Mouse (Mus musculus) midbrain, embryonic 10.5 days (tissue): ENCODE results near the gene Ddx20. TPM values are rescaled to one million over a fixed set of nuclear protein-coding genes. Genes with fewer than 3 reads are reported as not detected.

Experiments
- DNase-seq: peaks from one replicate; pipeline ENCODE4 v3.0.0-alpha.2; 2017; ENCODE audit warnings: low spot score
- H3K27ac ChIP-seq: fragments of 300-500 bp; sonication (generic); replicated peaks from 2 replicates; pipeline ENCODE4 v1.5.1; 2016; ENCODE audit warnings: mild to moderate bottlenecking
- H3K27me3 ChIP-seq: fragments of 300-500 bp; sonication (generic); 2 replicates; pipeline ENCODE4 v1.6.1; 2016; ENCODE audit warnings: low read depth, mild to moderate bottlenecking; ENCODE audit not compliant: poor library complexity, severe bottlenecking
- H3K36me3 ChIP-seq: fragments of 300-500 bp; sonication (generic); 2 replicates; pipeline ENCODE4 v1.6.1; 2016; ENCODE audit warnings: mild to moderate bottlenecking, moderate library complexity
- H3K4me1 ChIP-seq: fragments of 300-500 bp; sonication (generic); 2 replicates; pipeline ENCODE4 v1.6.1; 2016
- H3K4me3 ChIP-seq: fragments of 300-500 bp; sonication (generic); 2 replicates; pipeline ENCODE4 v1.5.1; 2016; ENCODE audit warnings: mild to moderate bottlenecking, moderate library complexity
- H3K9me3 ChIP-seq: fragments of 300-500 bp; sonication (generic); replicated peaks from 2 replicates; pipeline ENCODE4 v1.6.1; 2016; ENCODE audit warnings: mild to moderate bottlenecking
- WGBS: fragments of 180-500 bp; shearing (Covaris S2); methylation state at CpG from one replicate; pipeline ENCODE4 v1.1.7; 2016; 5-methylcytosine and 5-hydroxymethylcytosine counted together
- polyA plus RNA-seq: library from polyadenylated mRNA; unstranded; fragments of >200 nt; fragmentation: Nextera tagmentation; extraction: Ambion mirVana; gene quantifications from 2 replicates; pipeline ENCODE4 v1.2.1, GENCODE M21; 2016

Gene Ddx20
- polyA plus RNA-seq, 1 experiment from 2014 or later: 53.5 TPM

DNA sequence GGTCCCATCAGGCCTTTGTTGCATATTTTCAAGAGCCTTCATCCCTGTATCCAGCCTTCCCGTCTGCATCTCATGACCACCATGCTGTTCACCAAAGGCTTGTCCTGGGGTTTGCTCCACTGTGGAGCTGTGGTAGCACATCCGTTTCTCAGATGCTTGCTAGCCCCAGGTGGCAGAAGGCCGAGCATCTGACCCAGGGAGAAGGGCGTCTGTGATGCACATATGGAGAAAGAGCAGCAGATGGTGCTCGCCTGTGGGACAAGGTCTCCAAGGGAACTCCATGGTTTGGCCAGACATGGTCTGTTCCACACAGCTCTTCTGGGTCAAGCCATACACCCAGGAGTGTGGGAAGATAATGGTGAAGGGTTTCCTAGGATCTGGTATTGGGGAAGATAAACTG, 43.8 kb downstream of the Ddx20 start:
- no peaks in the 10 kb centered on the region for H3K36me3 ChIP-seq
- no peaks in the 10 kb centered on the region for H3K27me3 ChIP-seq
- no peaks in the 10 kb centered on the region for H3K9me3 ChIP-seq
- no peak overlapping the region for H3K27ac ChIP-seq
- no peak for DNase-seq
- H3K4me3 ChIP-seq: no peak overlapping the region
- 81% methylated on average over 5 of the region's 5 CpGs for WGBS
- H3K4me1 ChIP-seq: no peaks in the 10 kb centered on the region

DNA sequence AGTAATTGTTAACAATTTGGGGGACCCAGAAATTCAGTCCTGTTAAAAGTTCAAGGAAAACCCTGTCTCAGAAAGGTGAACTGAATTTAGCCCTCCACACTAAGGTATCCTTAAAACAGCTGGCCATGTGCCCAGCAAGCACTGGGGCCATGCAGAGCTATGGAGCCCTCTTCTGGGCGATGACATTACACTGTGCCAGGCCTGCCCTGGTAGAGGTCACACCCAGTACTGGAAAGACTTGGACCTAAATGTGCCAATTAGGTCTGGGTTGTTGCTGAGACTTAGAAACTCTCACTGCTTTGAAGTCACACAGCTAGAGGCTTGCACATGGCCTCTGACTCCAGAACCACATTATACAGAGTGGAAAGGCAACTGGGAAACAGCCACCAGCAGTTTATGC, 45.2 kb downstream of the Ddx20 start:
- Histone ChIP-seq H3K27me3 (no peaks in the 10 kb centered on the region), H3K4me3 (no peak overlapping the region), H3K4me1 (no peaks in the 10 kb centered on the region), H3K9me3 (no peaks in the 10 kb centered on the region), H3K36me3 (no peaks in the 10 kb centered on the region), H3K27ac (no peak overlapping the region)
- 66% methylated on average over 1 of the region's 1 CpGs for WGBS
- DNase-seq: no peak

DNA sequence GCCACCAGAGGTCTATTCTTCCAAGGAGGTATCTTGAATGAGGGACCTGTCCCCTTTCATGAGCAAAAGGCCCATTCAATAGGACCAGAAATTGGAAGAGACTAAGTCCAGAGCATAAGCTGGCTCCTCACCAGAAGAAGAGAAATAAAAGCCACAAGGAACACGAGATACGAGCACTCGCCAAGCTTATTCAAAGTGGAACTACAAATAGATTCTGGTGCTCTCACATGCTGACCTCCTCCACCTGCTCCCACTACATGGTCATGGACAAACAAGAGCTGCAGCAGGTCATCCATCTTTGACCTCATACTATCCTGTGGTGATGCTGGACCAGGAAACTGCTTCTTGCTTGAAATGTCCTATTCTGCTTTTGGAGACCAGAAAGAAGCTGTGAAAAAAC, 54.4 kb downstream of the Ddx20 start:
- no peak for DNase-seq
- Histone ChIP-seq H3K27me3 (no peaks in the 10 kb centered on the region), H3K27ac (no peak overlapping the region), H3K4me3 (no peak overlapping the region), H3K4me1 (no peaks in the 10 kb centered on the region), H3K36me3 (no peaks in the 10 kb centered on the region), H3K9me3 (no peaks in the 10 kb centered on the region)
- WGBS: 95% methylated on average over 3 of the region's 3 CpGs

DNA sequence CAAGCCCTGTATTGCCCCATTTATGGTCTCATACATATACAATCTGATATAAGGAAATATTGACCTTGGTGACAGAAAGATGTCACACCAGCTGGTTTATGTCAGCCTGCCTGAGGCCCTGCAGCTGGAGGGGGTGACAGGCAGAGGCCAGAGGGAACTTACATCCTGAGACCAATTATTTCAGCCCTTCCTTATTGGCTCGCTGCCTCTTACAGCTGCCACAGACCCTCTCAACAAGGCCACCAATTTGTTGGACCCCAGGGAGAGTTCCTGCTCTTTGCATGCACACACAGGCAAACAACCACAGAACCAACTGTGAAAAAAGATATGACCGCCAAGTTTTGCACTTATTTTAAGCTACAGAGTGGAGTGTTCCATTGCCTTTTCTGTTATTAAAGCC, 55.1 kb downstream of the Ddx20 start:
- H3K4me1 ChIP-seq: no peaks in the 10 kb centered on the region
- no peak overlapping the region for H3K27ac ChIP-seq
- no peaks in the 10 kb centered on the region for H3K9me3 ChIP-seq
- no peaks in the 10 kb centered on the region for H3K27me3 ChIP-seq
- WGBS: 77% methylated on average over 2 of the region's 2 CpGs
- DNase-seq: no peak
- H3K4me3 ChIP-seq: no peak overlapping the region
- H3K36me3 ChIP-seq: no peaks in the 10 kb centered on the region

Other genes with a start within 250 kb of the Ddx20 start
- gene Kcnd3, start 235.2 kb downstream of the Ddx20 start, polyA plus RNA-seq: 1.2 and 1.7 TPM in 2 replicates
- gene Inka2, start 17.0 kb upstream of the Ddx20 start, polyA plus RNA-seq: 0.90 and 1.0 TPM in 2 replicates
- 72.5 and 79.7 TPM in 2 replicates for gene Rap1a, start 113.8 kb upstream of the Ddx20 start, polyA plus RNA-seq
- gene Adora3, start 183.3 kb upstream of the Ddx20 start, polyA plus RNA-seq: 0.11 TPM in 1 of 2 replicates, not detected in the other
- gene Tmigd3, start 183.3 kb upstream of the Ddx20 start, polyA plus RNA-seq: not detected in 2 replicates
- 0.66 and 0.90 TPM in 2 replicates for gene I830077J02Rik, start 245.1 kb upstream of the Ddx20 start, polyA plus RNA-seq